Mouse (Mus musculus) small intestine, adult 2 months (tissue): ENCODE results near the gene Kcnh4. TPM values are rescaled to one million over a fixed set of nuclear protein-coding genes. Genes with fewer than 3 reads are reported as not detected.

Source experiments
- H3K27ac ChIP-seq: fragments of 200-500 bp; 2 replicates; pipeline ENCODE4 v1.5.1; 2012; ENCODE audit warnings: low read depth, low read length, control low read depth, inconsistent platforms; ENCODE audit not compliant: insufficient read depth
- H3K27me3 ChIP-seq: fragments of 200-500 bp; 2 replicates; pipeline ENCODE4 v1.6.1; 2012; ENCODE audit warnings: mild to moderate bottlenecking, moderate library complexity, low read length, inconsistent platforms; ENCODE audit not compliant: control insufficient read depth, insufficient read depth
- H3K36me3 ChIP-seq: fragments of 200-500 bp; 2 replicates; pipeline ENCODE4 v1.6.1; 2012; ENCODE audit warnings: mild to moderate bottlenecking, low read length, control low read depth, inconsistent platforms; ENCODE audit not compliant: control insufficient read depth, insufficient read depth
- H3K4me1 ChIP-seq: fragments of 200-500 bp; 2 replicates; pipeline ENCODE4 v1.6.1; 2012; ENCODE audit warnings: low read length, inconsistent platforms, mixed read lengths; ENCODE audit not compliant: control insufficient read depth, insufficient read depth, insufficient read length
- H3K4me3 ChIP-seq: fragments of 200-500 bp; 2 replicates; pipeline ENCODE4 v1.5.1; 2012; ENCODE audit warnings: low read depth, mild to moderate bottlenecking, control low read depth, inconsistent platforms, low read length, moderate library complexity
- CTCF ChIP-seq: fragments of 200-500 bp; IDR thresholded peaks from 2 replicates; pipeline ENCODE4 v1.5.1; 2012; ENCODE audit warnings: low read depth, mild to moderate bottlenecking, control low read depth, inconsistent platforms, low read length, moderate library complexity, mixed read lengths; ENCODE audit not compliant: insufficient replicate concordance, insufficient read length; ENCODE audit errors: extremely low read depth
- POLR2A ChIP-seq: fragments of 200-500 bp; IDR thresholded peaks from 2 replicates; pipeline ENCODE4 v1.6.1; 2012; ENCODE audit warnings: low read depth, mild to moderate bottlenecking, control low read depth, inconsistent platforms, low read length, moderate library complexity
- WGBS: fragments of 180-500 bp; shearing (Covaris S2); methylation state at CpG from one replicate; pipeline ENCODE4 v1.1.7; 2018; 5-methylcytosine and 5-hydroxymethylcytosine counted together
- polyA plus RNA-seq: library from polyadenylated mRNA; depleted of rRNA; stranded (reverse); fragments of >200 nt; gene quantifications from 2 replicates; pipeline ENCODE4 v1.2.3, GENCODE M21; 2012

Gene Kcnh4
- polyA plus RNA-seq, 1 experiment: 0.04 TPM

GRCm38 (mm10) chr11:100745085-100745484 lies 14.7 kb downstream of the Kcnh4 start:
- Histone ChIP-seq H3K36me3 (no peaks in the 10 kb centered on the region), H3K4me3 (no peak overlapping the region), H3K4me1 (peaks cover 2% of the 10 kb centered on the region; the same call in 1 of the 2 replicates), H3K27ac (no peak overlapping the region), H3K27me3 (no peaks in the 10 kb centered on the region)
- WGBS: 10% methylated on average over 6 of the region's 6 CpGs
- TF ChIP-seq CTCF (peak; percentile 49; the same call in 1 of the 2 replicates), POLR2A (no peak)

- Histone ChIP-seq H3K4me1 (peaks cover 4% of the 10 kb centered on the region; the same call in 1 of the 2 replicates), H3K27ac (no peak overlapping the region), H3K36me3 (no peaks in the 10 kb centered on the region), H3K4me3 (no peak overlapping the region), H3K27me3 (no peaks in the 10 kb centered on the region)
- no peak for TF ChIP-seq CTCF
- TF ChIP-seq POLR2A: no peak
- WGBS: 75% methylated on average over 6 of the region's 6 CpGs
Observed at GRCm38 (mm10) chr11:100741348-100741747, 18.4 kb downstream of the Kcnh4 start.

- Histone ChIP-seq H3K27me3 (no peaks in the 10 kb centered on the region), H3K27ac (no peak overlapping the region), H3K4me1 (peaks cover 18% of the 10 kb centered on the region), H3K4me3 (no peak overlapping the region), H3K36me3 (no peaks in the 10 kb centered on the region)
- WGBS: 16% methylated on average over 5 of the region's 5 CpGs
- no peak for TF ChIP-seq CTCF
- TF ChIP-seq POLR2A: no peak
Observed at GRCm38 (mm10) chr11:100738749-100739148, 21.0 kb downstream of the Kcnh4 start.

- H3K27ac ChIP-seq: peak within 1 kb of the TSS; percentile 71
- peaks cover 18% of the 10 kb centered on the region for H3K4me1 ChIP-seq
- under 1% methylated on average over 39 of the region's 39 CpGs for WGBS
- no peak for TF ChIP-seq CTCF
- peak; percentile 64; the same call in 1 of the 2 replicates for TF ChIP-seq POLR2A
- H3K4me3 ChIP-seq: peak within 1 kb of the TSS; percentile 92
- H3K27me3 ChIP-seq: no peaks in the 10 kb centered on the region
- peaks cover 2% of the 10 kb centered on the region; the same call in 1 of the 2 replicates for H3K36me3 ChIP-seq
Observed at GRCm38 (mm10) chr11:100738066-100738604, 21.6 kb downstream of the Kcnh4 start, which contains the start of gene Rab5c. Rab5c (minus strand) TSS chr11:100738215.

GRCm38 (mm10) chr11:100737105-100737733 lies 22.5 kb downstream of the Kcnh4 start:
- peak overlapping the region; percentile 71 for H3K27ac ChIP-seq
- peak overlapping the region; percentile 92 for H3K4me3 ChIP-seq
- peaks cover 18% of the 10 kb centered on the region for H3K4me1 ChIP-seq
- TF ChIP-seq POLR2A (no peak), CTCF (no peak; the same call in 1 of the 2 replicates)
- WGBS: under 1% methylated on average over 13 of the region's 13 CpGs
- no peaks in the 10 kb centered on the region for H3K27me3 ChIP-seq
- H3K36me3 ChIP-seq: peaks cover 4% of the 10 kb centered on the region; the same call in 1 of the 2 replicates

GRCm38 (mm10) chr11:100736746-100737080 lies 23.0 kb downstream of the Kcnh4 start:
- Histone ChIP-seq H3K27me3 (no peaks in the 10 kb centered on the region), H3K27ac (peak overlapping the region; percentile 71), H3K4me1 (peaks cover 18% of the 10 kb centered on the region), H3K36me3 (peaks cover 4% of the 10 kb centered on the region), H3K4me3 (peak overlapping the region; percentile 92; the same call in 1 of the 2 replicates)
- 19% methylated on average over 4 of the region's 4 CpGs for WGBS
- TF ChIP-seq CTCF (no peak), POLR2A (no peak)

GRCm38 (mm10) chr11:100735954-100736745 lies 23.6 kb downstream of the Kcnh4 start:
- Histone ChIP-seq H3K36me3 (peaks cover 4% of the 10 kb centered on the region), H3K27me3 (no peaks in the 10 kb centered on the region), H3K27ac (peak overlapping the region; percentile 71), H3K4me3 (peak overlapping the region; percentile 61), H3K4me1 (peaks cover 18% of the 10 kb centered on the region)
- TF ChIP-seq CTCF (no peak), POLR2A (peak; percentile 43)
- WGBS: 41% methylated on average over 14 of the region's 14 CpGs
